Mouse (Mus musculus) neutrophil, adult 5-6 weeks (primary cell): Measurements from ENCODE around the gene Rpl19. TPM values are rescaled to one million over a fixed set of nuclear protein-coding genes. Genes with fewer than 3 reads are reported as not detected.

ENCODE experiments used
- ATAC-seq: fragments of 151-379, 151-347 bp; 2 replicates; pipeline ENCODE4 v1.8.0; 2017; ENCODE audit warnings: mild to moderate bottlenecking, moderate TSS enrichment; ENCODE audit not compliant: insufficient number of reproducible peaks, poor library complexity, low FRiP score, severe bottlenecking; ENCODE audit errors: extremely low read depth
- total RNA-seq: library from RNA; stranded (forward); fragments of 200-1000 nt; gene quantifications from 2 replicates; pipeline ENCODE4 v1.2.3, GENCODE M21; 2017

Rpl19 gene
- 1,086 and 1,116 TPM in 2 replicates for total RNA-seq

- ATAC-seq: peak; percentile 78
Observed at GRCm38 (mm10) chr11:98026570-98027296, at the start of gene Rpl19. TSS of gene Rpl19 (plus strand) at chr11:98026710.

- no peak for ATAC-seq
Observed at GRCm38 (mm10) chr11:97977797-97978196, 48.7 kb upstream of the Rpl19 start.

- ATAC-seq: no peak
Observed at GRCm38 (mm10) chr11:97978392-97978791, 48.1 kb upstream of the Rpl19 start.

DNA sequence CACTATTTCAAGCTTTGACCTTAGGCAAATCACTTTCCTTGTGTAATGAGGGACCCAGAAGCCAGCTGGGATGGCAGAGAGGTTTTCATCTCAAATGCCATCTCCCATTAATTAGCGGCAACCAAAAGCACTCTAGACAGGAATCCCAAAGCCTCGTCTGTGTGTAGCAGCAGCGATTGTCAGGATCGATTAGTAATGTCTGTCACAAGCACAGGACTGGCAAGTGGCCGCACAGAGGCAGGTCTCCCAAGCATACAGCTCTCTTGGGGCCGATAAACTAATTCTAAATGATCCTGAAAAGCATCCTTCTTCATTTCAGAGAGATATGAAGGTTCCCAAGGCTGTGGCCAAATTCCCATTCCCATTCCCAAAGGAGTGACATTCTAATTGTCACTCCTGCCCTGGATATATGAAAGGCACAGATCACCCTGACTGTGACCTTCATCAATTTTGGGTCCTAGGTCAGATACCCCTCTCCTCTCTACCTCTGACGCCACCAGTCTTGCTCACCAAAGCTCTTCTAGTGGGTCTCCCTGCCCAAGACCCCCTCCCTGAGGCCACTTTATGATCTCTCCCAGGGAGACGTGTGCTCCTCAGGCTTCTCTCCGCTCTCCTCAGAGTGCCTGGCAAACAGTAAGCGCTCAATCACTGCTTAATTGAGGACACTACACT lies 46.5 kb upstream of the Rpl19 start:
- no peak for ATAC-seq

- ATAC-seq: no peak
Observed at GRCm38 (mm10) chr11:97980531-97980966, 46.0 kb upstream of the Rpl19 start.

- ATAC-seq: no peak
Observed at GRCm38 (mm10) chr11:97982721-97983120, 43.8 kb upstream of the Rpl19 start.

GRCm38 (mm10) chr11:97983506-97983905 lies 43.0 kb upstream of the Rpl19 start:
- ATAC-seq: no peak

- ATAC-seq: no peak
Observed at GRCm38 (mm10) chr11:97983983-97984382, 42.5 kb upstream of the Rpl19 start.

DNA sequence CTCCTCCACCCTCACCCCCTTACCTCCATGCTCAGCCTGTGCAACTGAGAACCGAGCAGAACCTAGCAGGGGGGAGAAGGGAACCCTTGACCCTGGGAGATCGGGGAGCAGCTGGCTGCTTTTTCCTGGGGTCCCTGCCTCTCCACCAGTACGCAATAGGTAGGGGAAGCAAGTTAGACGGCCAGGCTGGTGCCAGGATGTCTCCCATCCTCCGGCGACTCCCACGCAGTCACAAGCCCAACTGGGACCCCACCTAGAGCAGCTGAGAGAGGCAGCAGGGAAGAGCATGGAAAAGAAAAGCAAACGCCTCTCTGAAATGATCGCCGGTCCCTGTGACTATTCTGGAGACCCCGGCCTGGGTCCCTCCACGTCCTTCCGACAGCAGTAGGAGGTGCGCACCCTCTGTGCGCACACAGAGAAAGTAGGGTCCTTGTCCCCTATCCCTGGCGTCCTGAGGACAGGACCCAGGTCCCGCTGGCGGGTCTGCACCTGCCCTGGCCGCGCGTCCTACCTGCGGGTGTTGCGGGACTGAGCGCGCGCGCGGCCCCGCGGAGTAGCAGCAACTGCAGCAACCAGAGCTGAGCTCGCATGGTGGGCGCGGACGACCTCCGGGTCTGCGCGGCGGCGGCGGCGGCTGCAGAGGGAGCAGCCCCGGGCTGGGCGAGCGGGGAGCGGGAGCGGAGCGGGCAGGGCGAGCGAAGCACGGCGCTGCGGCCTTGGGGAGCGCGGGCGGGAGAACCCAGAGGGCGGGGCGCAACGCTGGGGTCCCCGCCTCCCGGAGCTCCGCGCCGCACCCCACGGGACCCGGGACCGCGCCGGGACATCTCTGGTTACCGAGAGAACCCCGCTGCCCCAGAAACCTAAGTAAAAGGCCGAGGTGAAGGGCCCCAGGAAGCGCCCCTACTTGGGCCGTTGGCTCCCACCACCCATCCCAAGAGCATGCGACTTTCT lies 40.5 kb upstream of the Rpl19 start, which contains the start of gene Plxdc1:
Plxdc1 (minus strand) TSS at position 718 of the 951 bp plus-strand sequence.
- no peak for ATAC-seq

GRCm38 (mm10) chr11:97986738-97987465 lies 39.6 kb upstream of the Rpl19 start:
- no peak for ATAC-seq

GRCm38 (mm10) chr11:97987551-97988526 lies 38.7 kb upstream of the Rpl19 start:
- peak; percentile 70 for ATAC-seq

GRCm38 (mm10) chr11:97988530-97989096 lies 37.9 kb upstream of the Rpl19 start:
- peak; percentile 45 for ATAC-seq

- peak; percentile 62 for ATAC-seq
Observed at GRCm38 (mm10) chr11:97994539-97995100, 31.9 kb upstream of the Rpl19 start.

DNA sequence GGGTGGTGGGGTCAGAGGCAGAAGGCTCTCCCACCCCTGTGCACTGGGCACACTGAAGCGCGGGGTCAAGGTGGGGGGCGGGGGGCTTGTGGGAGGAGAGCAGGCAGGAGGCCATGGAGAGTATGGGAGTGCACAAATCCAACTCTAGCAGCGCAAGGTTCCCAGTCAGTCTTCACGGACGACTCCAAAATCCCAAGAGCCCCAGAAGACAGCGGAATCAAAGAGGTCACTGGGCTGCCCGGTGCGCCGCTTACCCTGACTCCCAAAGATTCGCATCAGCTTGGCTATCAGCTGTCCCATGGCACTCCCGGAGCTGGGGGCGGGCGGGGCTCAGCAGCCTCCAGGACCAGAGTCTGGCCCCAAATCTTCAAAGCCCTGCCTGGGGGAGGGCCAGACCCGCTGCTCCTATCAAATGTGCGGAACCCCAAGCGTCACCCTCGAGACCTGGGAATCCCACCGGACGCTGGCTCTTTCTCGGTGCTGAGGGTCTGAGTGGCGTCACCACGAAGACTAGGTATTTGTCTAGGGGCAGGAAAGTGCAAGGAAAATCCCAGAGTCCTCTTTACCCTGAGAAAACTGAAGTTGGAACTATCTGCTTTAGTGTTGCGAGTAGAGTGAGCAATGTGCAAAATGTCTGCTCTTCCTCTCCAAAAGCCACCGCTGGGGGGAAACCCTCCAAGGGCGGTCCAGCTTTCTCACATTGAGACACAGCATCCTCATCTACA lies 30.8 kb upstream of the Rpl19 start, which contains the start of gene Arl5c:
Arl5c (minus strand) TSS at position 618 of the 725 bp plus-strand sequence.
- peak; percentile 20; the same call in 1 of the 2 replicates for ATAC-seq

- no peak for ATAC-seq
Observed at GRCm38 (mm10) chr11:97996691-97997090, 29.8 kb upstream of the Rpl19 start.

DNA sequence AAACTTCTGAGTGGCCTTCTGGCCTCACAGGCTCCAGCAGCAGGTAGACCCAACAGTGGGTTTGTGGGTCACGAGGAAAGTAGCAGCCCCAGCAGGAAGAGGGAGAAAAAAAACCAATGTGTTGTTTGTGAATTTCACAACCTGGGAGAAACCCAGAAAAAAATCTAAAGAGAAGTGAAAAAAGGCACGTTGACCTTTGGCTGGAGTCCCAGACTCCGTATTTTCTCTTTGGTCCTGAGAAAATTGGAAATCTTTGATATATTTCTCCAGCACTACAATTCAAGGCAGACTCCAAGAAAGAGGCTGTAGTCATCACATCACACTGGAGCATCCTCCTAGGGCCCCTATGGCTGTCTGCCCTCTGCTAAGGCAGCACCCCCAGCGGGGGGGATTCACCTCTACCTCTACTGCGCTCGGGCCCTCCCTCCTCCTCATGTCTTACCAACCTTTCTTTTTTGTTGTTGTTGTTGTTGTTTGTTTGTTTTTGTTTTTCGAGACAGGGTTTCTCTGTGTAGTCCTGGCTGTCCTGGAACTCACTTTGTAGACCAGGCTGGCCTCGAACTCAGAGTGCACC lies 29.0 kb upstream of the Rpl19 start:
- no peak for ATAC-seq
